Comparison of ENCODE assay signal across 12 mouse cellular contexts in the genomic region with DNA sequence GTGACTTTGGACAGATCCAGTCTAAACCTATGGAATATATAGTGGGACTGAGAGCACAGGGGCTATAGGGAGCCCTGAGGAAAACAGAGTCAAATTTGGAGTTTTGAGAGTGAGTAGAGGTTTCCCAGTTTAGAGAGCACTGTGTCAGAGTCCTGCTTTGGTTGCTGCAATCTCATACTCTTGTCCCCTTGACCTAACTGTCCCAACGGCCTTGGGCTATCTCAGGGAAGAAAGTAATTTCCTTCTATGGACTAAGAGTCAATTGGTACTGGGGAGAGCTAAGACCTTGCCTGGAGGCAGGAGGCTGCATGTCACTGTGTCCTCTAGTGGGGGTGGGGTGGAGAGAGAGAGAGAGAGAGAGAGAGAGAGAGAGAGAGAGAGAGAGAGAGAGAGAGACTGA. TPM values are rescaled to one million over a fixed set of nuclear protein-coding genes. Genes with fewer than 3 reads are reported as not detected.
DNase-seq lines count a peak whose midpoint lies in the region; ATAC-seq lines count a peak whose summit lies in the region.
"Had no signal": no experiment of that assay in that cellular context is flagged by ENCODE, and none has a peak within 500 bp of the region (broad histone marks: within the 10 kb centered on the region; RNA-seq: fewer than 3 reads in every experiment).

No protein-coding gene starts in this region.

- H3K9me3 ChIP-seq in hindbrain, embryonic 13.5 days: no peaks in the 10 kb centered on the region
- H3K9me3 ChIP-seq in hindbrain, embryonic 10.5 days: no peaks in the 10 kb centered on the region
- no peaks in the 10 kb centered on the region for H3K9me3 ChIP-seq in neural tube, embryonic 12.5 days
- H3K9me3 ChIP-seq in liver, embryonic 15.5 days (replicated peaks): no peaks in the 10 kb centered on the region
- H3K9me3 ChIP-seq in intestine, embryonic 15.5 days: no peaks in the 10 kb centered on the region
- H3K9me3 ChIP-seq: embryonic facial prominence, embryonic 13.5 days had no signal

- no peak for DNase-seq in hindbrain, embryonic 10.5 days (ENCODE audit: low spot score)
- DNase-seq in neural tube, embryonic 10.5 days (ENCODE audit: extremely low spot score, low spot score): no peak
- DNase-seq: adrenal gland, adult 8-10 months; kidney, postnatal 14 days; lung, adult 2 months had no signal

- H3K4me1 ChIP-seq in hindbrain, embryonic 13.5 days (replicated peaks): peaks cover 44% of the 10 kb centered on the region
- peaks cover 50% of the 10 kb centered on the region for H3K4me1 ChIP-seq in hindbrain, embryonic 10.5 days (replicated peaks)
- peaks cover 35% of the 10 kb centered on the region for H3K4me1 ChIP-seq in neural tube, embryonic 12.5 days
- peaks cover 23% of the 10 kb centered on the region for H3K4me1 ChIP-seq in liver, embryonic 15.5 days (replicated peaks)
- peaks cover 24% of the 10 kb centered on the region for H3K4me1 ChIP-seq in intestine, embryonic 15.5 days (replicated peaks)

- no peak overlapping the region for H3K4me3 ChIP-seq in hindbrain, embryonic 13.5 days
- H3K4me3 ChIP-seq in hindbrain, embryonic 10.5 days: no peak overlapping the region
- no peak overlapping the region for H3K4me3 ChIP-seq in neural tube, embryonic 12.5 days
- no peak overlapping the region for H3K4me3 ChIP-seq in liver, embryonic 15.5 days (replicated peaks)
- no peak overlapping the region for H3K4me3 ChIP-seq in intestine, embryonic 15.5 days (replicated peaks)

- no peak overlapping the region for H3K9ac ChIP-seq in hindbrain, embryonic 13.5 days
- H3K9ac ChIP-seq in neural tube, embryonic 12.5 days: no peak overlapping the region
- H3K9ac ChIP-seq in liver, embryonic 15.5 days: no peak overlapping the region
- no peak overlapping the region for H3K9ac ChIP-seq in intestine, embryonic 15.5 days

- no peaks in the 10 kb centered on the region for H3K36me3 ChIP-seq in hindbrain, embryonic 13.5 days
- peaks cover 31% of the 10 kb centered on the region for H3K36me3 ChIP-seq in hindbrain, embryonic 10.5 days
- H3K36me3 ChIP-seq in neural tube, embryonic 12.5 days: no peaks in the 10 kb centered on the region
- no peaks in the 10 kb centered on the region for H3K36me3 ChIP-seq in liver, embryonic 15.5 days (replicated peaks)
- no peaks in the 10 kb centered on the region for H3K36me3 ChIP-seq in intestine, embryonic 15.5 days

- H3K4me2 ChIP-seq in hindbrain, embryonic 13.5 days: peak overlapping the region; percentile 97
- H3K4me2 ChIP-seq in neural tube, embryonic 12.5 days (replicated peaks): peak overlapping the region; percentile 100; the same call in 1 of the 2 replicates
- peak overlapping the region; percentile 65; the same call in 1 of the 2 replicates for H3K4me2 ChIP-seq in liver, embryonic 15.5 days
- H3K4me2 ChIP-seq in intestine, embryonic 15.5 days (replicated peaks): no peak overlapping the region

- ATAC-seq in hindbrain, embryonic 13.5 days (ENCODE audit: low FRiP score): no peak
- ATAC-seq in neural tube, embryonic 12.5 days (ENCODE audit: low FRiP score, low read depth): no peak
- ATAC-seq in liver, embryonic 15.5 days (ENCODE audit: insufficient read depth): no peak
- no peak for ATAC-seq in activated CD4-positive, CD25-positive, alpha-beta regulatory T cell, adult 4 months
- ATAC-seq in intestine, embryonic 15.5 days: no peak
- ATAC-seq: inflammation-experienced regulatory T-cells, adult 6 months had no signal

- 64% methylated on average over 1 of the region's 1 CpGs for WGBS in hindbrain, embryonic 13.5 days
- WGBS in hindbrain, embryonic 10.5 days: 62% methylated on average over 1 of the region's 1 CpGs
- WGBS in neural tube, embryonic 12.5 days: 72% methylated on average over 1 of the region's 1 CpGs
- WGBS in liver, embryonic 15.5 days (ENCODE audit: insufficient replicate concordance): 30% methylated on average over 1 of the region's 1 CpGs
- WGBS in intestine, embryonic 15.5 days: 38% methylated on average over 1 of the region's 1 CpGs

- H3K27me3 ChIP-seq in hindbrain, embryonic 13.5 days: peaks cover 42% of the 10 kb centered on the region
- H3K27me3 ChIP-seq in hindbrain, embryonic 10.5 days (ENCODE audit: insufficient read depth, poor library complexity, severe bottlenecking): peaks cover 33% of the 10 kb centered on the region
- H3K27me3 ChIP-seq in neural tube, embryonic 12.5 days (replicated peaks): peaks cover 16% of the 10 kb centered on the region
- H3K27me3 ChIP-seq in liver, embryonic 15.5 days: peaks cover 66% of the 10 kb centered on the region
- peaks cover 14% of the 10 kb centered on the region; the same call in 1 of the 2 replicates for H3K27me3 ChIP-seq in intestine, embryonic 15.5 days (replicated peaks)

- H3K27ac ChIP-seq in hindbrain, embryonic 13.5 days: no peak overlapping the region
- H3K27ac ChIP-seq in hindbrain, embryonic 10.5 days: no peak overlapping the region
- H3K27ac ChIP-seq in neural tube, embryonic 12.5 days: no peak overlapping the region
- H3K27ac ChIP-seq in liver, embryonic 15.5 days (replicated peaks): no peak overlapping the region
- H3K27ac ChIP-seq in intestine, embryonic 15.5 days: no peak overlapping the region

RNA-seq across cellular contexts. Expression of gene Pacsin3, which starts 3.1 kb away (rescaled TPM):
- 12.8 and 14.5 TPM in 2 replicates for polyA plus RNA-seq in hindbrain, embryonic 13.5 days (2015; fragmentation: Nextera tagmentation; extraction: Ambion mirVana)
- polyA plus RNA-seq in hindbrain, embryonic 10.5 days (2016; fragmentation: Nextera tagmentation; extraction: Ambion mirVana): 30.0 and 38.5 TPM in 2 replicates
- polyA plus RNA-seq in neural tube, embryonic 12.5 days (2016; fragmentation: Nextera tagmentation; extraction: Ambion mirVana): 20.8 and 22.1 TPM in 2 replicates
- polyA plus RNA-seq in liver, embryonic 15.5 days (2015; fragmentation: Nextera tagmentation; extraction: Ambion mirVana): 15.8 and 18.2 TPM in 2 replicates
- 1 to 10 TPM in 1 of 2 experiments, under 1 TPM in 1; 0.61 to 1.0 TPM for polyA plus RNA-seq in activated CD4-positive, CD25-positive, alpha-beta regulatory T cell, adult 4 months (2017; shearing (Covaris generic))
- polyA plus RNA-seq in intestine, embryonic 15.5 days (2015; fragmentation: Nextera tagmentation; extraction: Ambion mirVana): 21.3 and 22.3 TPM in 2 replicates

RNA-seq across cellular contexts. Expression of gene Arfgap2, which starts 5.9 kb away (rescaled TPM):
- 69.4 and 70.4 TPM in 2 replicates for polyA plus RNA-seq in hindbrain, embryonic 13.5 days (2015; fragmentation: Nextera tagmentation; extraction: Ambion mirVana)
- 93.6 and 94.4 TPM in 2 replicates for polyA plus RNA-seq in hindbrain, embryonic 10.5 days (2016; fragmentation: Nextera tagmentation; extraction: Ambion mirVana)
- 79.6 and 81.0 TPM in 2 replicates for polyA plus RNA-seq in neural tube, embryonic 12.5 days (2016; fragmentation: Nextera tagmentation; extraction: Ambion mirVana)
- polyA plus RNA-seq in liver, embryonic 15.5 days (2015; fragmentation: Nextera tagmentation; extraction: Ambion mirVana): 60.7 and 67.9 TPM in 2 replicates
- polyA plus RNA-seq in activated CD4-positive, CD25-positive, alpha-beta regulatory T cell, adult 4 months (2017; shearing (Covaris generic)): 10 to 100 TPM; 73.1 to 85.9 TPM
- polyA plus RNA-seq in intestine, embryonic 15.5 days (2015; fragmentation: Nextera tagmentation; extraction: Ambion mirVana): 72.0 and 75.6 TPM in 2 replicates

RNA-seq across cellular contexts. Expression of gene Ddb2, which starts 22.0 kb away (rescaled TPM):
- 14.1 and 15.2 TPM in 2 replicates for polyA plus RNA-seq in hindbrain, embryonic 13.5 days (2015; fragmentation: Nextera tagmentation; extraction: Ambion mirVana)
- polyA plus RNA-seq in hindbrain, embryonic 10.5 days (2016; fragmentation: Nextera tagmentation; extraction: Ambion mirVana): 8.3 and 10.5 TPM in 2 replicates
- 7.5 and 9.3 TPM in 2 replicates for polyA plus RNA-seq in neural tube, embryonic 12.5 days (2016; fragmentation: Nextera tagmentation; extraction: Ambion mirVana)
- polyA plus RNA-seq in liver, embryonic 15.5 days (2015; fragmentation: Nextera tagmentation; extraction: Ambion mirVana): 5.8 and 6.1 TPM in 2 replicates
- polyA plus RNA-seq in activated CD4-positive, CD25-positive, alpha-beta regulatory T cell, adult 4 months (2017; shearing (Covaris generic)): 10 to 100 TPM; 52.5 to 55.7 TPM
- 14.8 and 17.4 TPM in 2 replicates for polyA plus RNA-seq in intestine, embryonic 15.5 days (2015; fragmentation: Nextera tagmentation; extraction: Ambion mirVana)

RNA-seq across cellular contexts. Expression of gene Acp2, which starts 56.1 kb away (rescaled TPM):
- polyA plus RNA-seq in hindbrain, embryonic 13.5 days (2015; fragmentation: Nextera tagmentation; extraction: Ambion mirVana): 38.0 and 41.3 TPM in 2 replicates
- polyA plus RNA-seq in hindbrain, embryonic 10.5 days (2016; fragmentation: Nextera tagmentation; extraction: Ambion mirVana): 29.6 and 34.9 TPM in 2 replicates
- polyA plus RNA-seq in neural tube, embryonic 12.5 days (2016; fragmentation: Nextera tagmentation; extraction: Ambion mirVana): 35.3 and 39.8 TPM in 2 replicates
- 9.9 and 10.1 TPM in 2 replicates for polyA plus RNA-seq in liver, embryonic 15.5 days (2015; fragmentation: Nextera tagmentation; extraction: Ambion mirVana)
- 10 to 100 TPM; 12.9 to 15.5 TPM for polyA plus RNA-seq in activated CD4-positive, CD25-positive, alpha-beta regulatory T cell, adult 4 months (2017; shearing (Covaris generic))
- polyA plus RNA-seq in intestine, embryonic 15.5 days (2015; fragmentation: Nextera tagmentation; extraction: Ambion mirVana): 20.4 and 20.9 TPM in 2 replicates

RNA-seq across cellular contexts. Expression of gene Nr1h3, which starts 56.2 kb away (rescaled TPM):
- 1.7 and 1.8 TPM in 2 replicates for polyA plus RNA-seq in hindbrain, embryonic 13.5 days (2015; fragmentation: Nextera tagmentation; extraction: Ambion mirVana)
- 2.0 and 2.1 TPM in 2 replicates for polyA plus RNA-seq in hindbrain, embryonic 10.5 days (2016; fragmentation: Nextera tagmentation; extraction: Ambion mirVana)
- 1.0 and 1.7 TPM in 2 replicates for polyA plus RNA-seq in neural tube, embryonic 12.5 days (2016; fragmentation: Nextera tagmentation; extraction: Ambion mirVana)
- 20.4 and 21.0 TPM in 2 replicates for polyA plus RNA-seq in liver, embryonic 15.5 days (2015; fragmentation: Nextera tagmentation; extraction: Ambion mirVana)
- polyA plus RNA-seq in activated CD4-positive, CD25-positive, alpha-beta regulatory T cell, adult 4 months (2017; shearing (Covaris generic)): 1 to 10 TPM; 1.4 to 1.5 TPM
- 12.8 and 14.3 TPM in 2 replicates for polyA plus RNA-seq in intestine, embryonic 15.5 days (2015; fragmentation: Nextera tagmentation; extraction: Ambion mirVana)
